Mouse (Mus musculus) erythroblast, embryonic 14.5 days (primary cell): ENCODE data around the gene 1110002E22Rik. TPM values are rescaled to one million over a fixed set of nuclear protein-coding genes. Genes with fewer than 3 reads are reported as not detected.

Experiments used
- H3K27me3 ChIP-seq: 2 replicates; pipeline ENCODE4 v1.6.1; 2012; ENCODE audit warnings: inconsistent platforms; ENCODE audit not compliant: control insufficient read depth
- H3K36me3 ChIP-seq: 2 replicates; pipeline ENCODE4 v1.6.1; 2012; ENCODE audit warnings: mild to moderate bottlenecking, inconsistent platforms; ENCODE audit not compliant: control insufficient read depth
- H3K4me1 ChIP-seq: 2 replicates; pipeline ENCODE4 v1.6.1; 2012; ENCODE audit warnings: inconsistent platforms; ENCODE audit not compliant: control insufficient read depth
- H3K4me3 ChIP-seq: replicated peaks from 2 replicates; pipeline ENCODE3; 2012; ENCODE audit warnings: moderate library complexity, mild to moderate bottlenecking, inconsistent platforms
- H3K9me3 ChIP-seq: 2 replicates; pipeline ENCODE4 v1.6.1; 2012; ENCODE audit warnings: low read length, inconsistent platforms, mixed read lengths; ENCODE audit not compliant: control insufficient read depth
- GATA1 ChIP-seq: IDR thresholded peaks from 2 replicates; pipeline ENCODE4 v1.6.1; 2012; ENCODE audit warnings: low read length, inconsistent platforms, mixed read lengths
- TAL1 ChIP-seq: IDR thresholded peaks from 3 replicates; pipeline ENCODE4 v1.6.1; 2012; ENCODE audit warnings: low read length, inconsistent platforms, mixed read lengths
- polyA plus RNA-seq: library from polyadenylated mRNA; stranded (reverse); fragments of >175 nt; gene quantifications from 2 replicates; pipeline ENCODE4 v1.2.3, GENCODE M21; 2012

Gene 1110002E22Rik
- polyA plus RNA-seq, 1 experiment, result not detected

- Histone ChIP-seq H3K36me3 (no peaks in the 10 kb centered on the region), H3K4me3 (no peak overlapping the region), H3K27me3 (no peaks in the 10 kb centered on the region), H3K4me1 (no peaks in the 10 kb centered on the region), H3K9me3 (no peaks in the 10 kb centered on the region)
- no peak for TF ChIP-seq TAL1
- no peak for TF ChIP-seq GATA1
These were observed 23.9 kb upstream of the 1110002E22Rik start for GRCm38 (mm10) chr3:138040938-138041337.

DNA sequence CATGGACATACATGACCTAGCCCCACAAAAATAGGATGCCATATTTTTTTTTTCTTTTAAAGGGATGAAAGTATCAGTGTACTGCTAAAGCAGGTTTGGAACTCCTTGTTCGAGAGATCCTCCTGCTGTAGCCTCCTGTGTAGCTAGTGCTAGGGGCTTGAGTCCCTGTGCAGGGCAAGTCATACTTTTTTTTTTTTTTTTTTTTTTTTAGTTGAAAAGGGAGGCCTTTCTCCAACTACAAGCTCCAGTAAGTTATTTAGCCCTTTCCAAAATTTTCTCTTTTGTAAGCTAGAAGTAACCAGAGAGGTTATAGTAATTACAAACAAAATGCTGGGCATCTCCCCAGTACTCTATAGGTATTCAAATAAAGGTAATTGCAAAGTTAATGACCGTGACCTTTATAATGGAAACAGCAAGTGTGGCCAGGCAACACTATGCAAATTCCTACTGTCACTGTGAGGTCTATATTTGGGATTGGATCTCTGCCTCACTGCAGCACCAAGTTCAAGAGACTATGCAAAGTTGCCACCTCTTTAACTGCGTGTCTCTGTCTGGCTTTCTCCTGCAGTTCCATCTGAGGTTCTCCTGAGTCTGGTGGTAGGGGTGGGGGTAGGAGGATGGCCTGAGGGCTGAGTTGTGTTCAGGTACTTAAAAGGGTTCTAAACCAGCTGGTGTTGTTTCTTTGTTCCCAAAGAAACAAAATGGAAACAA lies 23.1 kb upstream of the 1110002E22Rik start:
- Histone ChIP-seq H3K9me3 (no peaks in the 10 kb centered on the region), H3K27me3 (no peaks in the 10 kb centered on the region), H3K4me1 (no peaks in the 10 kb centered on the region), H3K4me3 (no peak overlapping the region), H3K36me3 (no peaks in the 10 kb centered on the region)
- TF ChIP-seq GATA1 (no peak), TAL1 (no peak)

GRCm38 (mm10) chr3:138043316-138043715 lies 21.5 kb upstream of the 1110002E22Rik start:
- Histone ChIP-seq H3K9me3 (no peaks in the 10 kb centered on the region), H3K4me3 (no peak overlapping the region), H3K4me1 (no peaks in the 10 kb centered on the region), H3K27me3 (no peaks in the 10 kb centered on the region), H3K36me3 (no peaks in the 10 kb centered on the region)
- TF ChIP-seq GATA1 (no peak), TAL1 (no peak)

GRCm38 (mm10) chr3:138049555-138049954 lies 15.3 kb upstream of the 1110002E22Rik start:
- no peaks in the 10 kb centered on the region for H3K36me3 ChIP-seq
- no peaks in the 10 kb centered on the region for H3K27me3 ChIP-seq
- H3K4me1 ChIP-seq, result no peaks in the 10 kb centered on the region
- no peak overlapping the region for H3K4me3 ChIP-seq
- TF ChIP-seq GATA1, result no peak
- no peak for TF ChIP-seq TAL1
- no peaks in the 10 kb centered on the region for H3K9me3 ChIP-seq

DNA sequence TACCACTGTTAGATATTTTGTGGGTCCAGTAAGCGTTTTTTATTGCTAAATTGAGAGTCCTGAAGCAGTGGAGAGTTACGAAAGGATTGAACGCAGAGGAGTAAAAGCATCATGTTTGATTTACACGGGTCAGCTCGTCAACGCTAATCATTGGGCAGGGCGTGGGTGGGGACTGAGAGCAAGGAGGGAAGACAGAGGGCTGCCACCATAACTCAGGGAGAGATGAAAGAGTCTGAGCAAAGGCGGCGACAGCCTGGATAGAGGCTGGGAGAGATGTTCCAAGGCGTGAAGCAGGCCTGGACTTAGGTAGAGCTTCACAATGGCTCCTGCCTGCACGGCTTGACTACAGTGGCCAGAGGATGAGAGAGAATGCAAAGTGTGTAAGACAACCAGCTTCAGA lies 14.1 kb upstream of the 1110002E22Rik start:
- Histone ChIP-seq H3K27me3 (no peaks in the 10 kb centered on the region), H3K4me1 (no peaks in the 10 kb centered on the region), H3K4me3 (no peak overlapping the region), H3K9me3 (no peaks in the 10 kb centered on the region), H3K36me3 (no peaks in the 10 kb centered on the region)
- TF ChIP-seq TAL1 (no peak), GATA1 (no peak)

DNA sequence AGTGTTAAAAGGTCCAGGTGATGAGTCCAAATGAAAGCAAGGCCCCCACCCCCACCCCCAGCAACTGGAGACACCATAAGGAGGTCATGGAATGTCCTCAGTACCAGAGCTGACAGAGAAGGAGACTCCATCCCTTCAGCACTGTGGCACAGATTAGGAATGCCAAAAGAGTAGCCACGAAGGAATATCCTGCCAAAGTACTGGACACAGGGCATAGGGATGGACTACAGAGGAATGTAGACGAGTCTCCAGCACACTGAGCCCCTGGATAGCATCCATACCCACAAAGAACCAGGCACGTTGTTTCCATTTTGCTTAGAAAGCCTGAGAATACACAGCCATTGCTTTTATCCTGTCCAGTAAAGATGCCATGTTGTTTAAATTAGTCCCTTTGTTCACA lies 13.4 kb upstream of the 1110002E22Rik start:
- no peaks in the 10 kb centered on the region for H3K4me1 ChIP-seq
- H3K36me3 ChIP-seq, result no peaks in the 10 kb centered on the region
- TF ChIP-seq TAL1 (no peak), GATA1 (no peak)
- no peaks in the 10 kb centered on the region for H3K9me3 ChIP-seq
- no peaks in the 10 kb centered on the region for H3K27me3 ChIP-seq
- no peak overlapping the region for H3K4me3 ChIP-seq

DNA sequence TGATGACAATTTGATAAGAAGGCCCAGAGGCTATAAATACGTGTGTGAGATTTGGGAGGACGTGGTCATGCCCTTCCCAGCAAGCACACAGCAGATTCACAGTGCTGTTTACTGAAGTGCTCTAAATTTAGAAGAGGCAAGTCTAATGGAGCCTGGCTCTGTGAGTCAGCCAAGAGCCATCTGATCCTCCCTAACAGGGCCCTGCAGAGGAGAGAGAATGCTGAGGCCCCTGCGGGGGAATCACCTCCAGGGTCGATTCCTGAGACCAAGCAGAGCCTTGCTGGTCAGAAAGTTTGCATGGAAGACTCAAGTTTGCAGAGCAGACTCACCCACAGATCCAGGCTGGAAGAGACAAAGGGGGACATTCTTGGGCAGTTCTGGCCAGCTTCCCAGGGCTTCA lies 10.9 kb upstream of the 1110002E22Rik start:
- Histone ChIP-seq H3K27me3 (no peaks in the 10 kb centered on the region), H3K36me3 (no peaks in the 10 kb centered on the region), H3K4me3 (no peak overlapping the region), H3K4me1 (no peaks in the 10 kb centered on the region), H3K9me3 (no peaks in the 10 kb centered on the region)
- TF ChIP-seq GATA1 (no peak), TAL1 (no peak)

GRCm38 (mm10) chr3:138056976-138057375 lies 7.9 kb upstream of the 1110002E22Rik start:
- TF ChIP-seq TAL1 (no peak), GATA1 (no peak)
- no peak overlapping the region for H3K4me3 ChIP-seq
- no peaks in the 10 kb centered on the region for H3K4me1 ChIP-seq
- no peaks in the 10 kb centered on the region for H3K36me3 ChIP-seq
- no peaks in the 10 kb centered on the region for H3K9me3 ChIP-seq
- H3K27me3 ChIP-seq, result no peaks in the 10 kb centered on the region

GRCm38 (mm10) chr3:138058226-138058625 lies 6.6 kb upstream of the 1110002E22Rik start:
- no peaks in the 10 kb centered on the region for H3K27me3 ChIP-seq
- H3K4me3 ChIP-seq, result no peak overlapping the region
- H3K4me1 ChIP-seq, result no peaks in the 10 kb centered on the region
- H3K9me3 ChIP-seq, result no peaks in the 10 kb centered on the region
- H3K36me3 ChIP-seq, result no peaks in the 10 kb centered on the region
- TF ChIP-seq GATA1, result no peak
- TF ChIP-seq TAL1, result no peak

GRCm38 (mm10) chr3:138060429-138060828 lies 4.4 kb upstream of the 1110002E22Rik start:
- no peaks in the 10 kb centered on the region for H3K4me1 ChIP-seq
- no peaks in the 10 kb centered on the region for H3K36me3 ChIP-seq
- H3K9me3 ChIP-seq, result no peaks in the 10 kb centered on the region
- no peak overlapping the region for H3K4me3 ChIP-seq
- no peaks in the 10 kb centered on the region for H3K27me3 ChIP-seq
- TF ChIP-seq TAL1, result no peak
- TF ChIP-seq GATA1, result no peak
